Mouse (Mus musculus) neural tube, embryonic 12.5 days (tissue): ENCODE results near the gene Saxo2. TPM values are rescaled to one million over a fixed set of nuclear protein-coding genes. Genes with fewer than 3 reads are reported as not detected.

ENCODE experiments used
- ATAC-seq: fragments of 200-750 bp; cut with Nextera tagmentation; 2 replicates; pipeline ENCODE4 v1.8.0; 2017; ENCODE audit warnings: low read depth, mild to moderate bottlenecking, moderate TSS enrichment, moderate library complexity; ENCODE audit not compliant: low FRiP score
- H3K27ac ChIP-seq: fragments of 300-500 bp; sonication (generic); 2 replicates; pipeline ENCODE4 v1.5.1; 2016
- H3K27me3 ChIP-seq: fragments of 300-500 bp; sonication (generic); replicated peaks from 2 replicates; pipeline ENCODE4 v1.6.1; 2016; ENCODE audit warnings: mild to moderate bottlenecking
- H3K36me3 ChIP-seq: fragments of 300-500 bp; sonication (generic); 2 replicates; pipeline ENCODE4 v1.6.1; 2016; ENCODE audit warnings: mild to moderate bottlenecking
- H3K4me1 ChIP-seq: fragments of 300-500 bp; sonication (generic); 2 replicates; pipeline ENCODE4 v1.6.1; 2016
- H3K4me2 ChIP-seq: fragments of 300-500 bp; sonication (generic); replicated peaks from 2 replicates; pipeline ENCODE4 v1.6.1; 2016; ENCODE audit warnings: mild to moderate bottlenecking
- H3K4me3 ChIP-seq: fragments of 300-500 bp; sonication (generic); 2 replicates; pipeline ENCODE4 v1.5.1; 2016
- H3K9ac ChIP-seq: fragments of 300-500 bp; sonication (generic); 2 replicates; pipeline ENCODE4 v1.6.1; 2016; ENCODE audit warnings: mild to moderate bottlenecking
- H3K9me3 ChIP-seq: fragments of 300-500 bp; sonication (generic); 2 replicates; pipeline ENCODE4 v1.6.1; 2016; ENCODE audit warnings: mild to moderate bottlenecking
- WGBS: fragments of 180-500 bp; shearing (Covaris S2); methylation state at CpG from one replicate; pipeline ENCODE4 v1.1.7; 2016; 5-methylcytosine and 5-hydroxymethylcytosine counted together
- polyA plus RNA-seq: library from polyadenylated mRNA; unstranded; fragments of >200 nt; fragmentation: Nextera tagmentation; extraction: Ambion mirVana; gene quantifications from 2 replicates; pipeline ENCODE4 v1.2.1, GENCODE M21; 2016

The Saxo2 gene
- polyA plus RNA-seq, 1 experiment from 2014 or later: 12.7 TPM

DNA sequence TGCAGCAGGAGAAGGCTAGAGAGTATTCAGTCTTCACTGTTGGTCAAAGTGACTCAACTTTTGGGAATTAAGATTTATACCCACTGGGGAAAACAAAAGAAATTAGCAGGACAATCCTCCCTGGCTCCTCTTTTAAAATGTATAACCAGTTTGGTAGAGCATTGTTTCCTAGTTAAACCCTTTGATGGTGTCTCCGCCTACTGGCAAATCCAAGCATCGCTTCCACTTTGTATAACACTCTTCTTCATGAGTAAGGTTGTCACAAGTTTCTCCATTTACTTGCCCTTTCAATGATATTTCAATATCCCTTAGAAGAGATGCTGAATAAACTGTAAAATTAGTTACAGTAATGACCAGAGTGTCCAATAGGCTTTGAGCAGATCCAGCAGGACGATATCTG is 38.7 kb downstream of the Saxo2 start:
- no peak overlapping the region for H3K4me3 ChIP-seq
- no peak overlapping the region for H3K27ac ChIP-seq
- H3K27me3 ChIP-seq: no peaks in the 10 kb centered on the region
- H3K9ac ChIP-seq: no peak overlapping the region
- H3K9me3 ChIP-seq: no peaks in the 10 kb centered on the region
- no peaks in the 10 kb centered on the region for H3K36me3 ChIP-seq
- no peaks in the 10 kb centered on the region for H3K4me1 ChIP-seq
- 68% methylated on average over 3 of the region's 3 CpGs for WGBS
- H3K4me2 ChIP-seq: no peak overlapping the region
- ATAC-seq: no peak

DNA sequence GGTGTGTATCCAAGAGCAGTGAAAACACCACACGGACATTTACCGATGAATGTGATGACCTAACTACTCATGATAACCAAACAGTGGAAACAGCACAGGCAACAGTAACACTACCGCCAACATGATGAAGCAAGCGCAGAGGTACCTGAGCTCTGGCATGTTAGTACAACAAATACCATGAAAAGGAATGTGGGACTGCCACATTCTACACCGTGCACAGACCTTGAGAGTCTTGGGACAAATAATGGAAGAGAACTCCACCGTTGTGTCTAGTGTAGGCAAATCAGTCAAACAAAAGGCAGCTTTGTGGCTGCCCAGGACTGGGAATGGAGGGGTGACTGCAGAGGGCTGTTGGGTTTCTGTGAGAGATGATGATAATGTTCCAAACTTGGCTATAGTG is 42.9 kb downstream of the Saxo2 start:
- Histone ChIP-seq H3K4me2 (no peak overlapping the region), H3K36me3 (no peaks in the 10 kb centered on the region), H3K9ac (no peak overlapping the region), H3K4me1 (no peaks in the 10 kb centered on the region), H3K4me3 (no peak overlapping the region), H3K27ac (no peak overlapping the region), H3K9me3 (no peaks in the 10 kb centered on the region), H3K27me3 (no peaks in the 10 kb centered on the region)
- 85% methylated on average over 6 of the region's 6 CpGs for WGBS
- ATAC-seq: no peak

- H3K27ac ChIP-seq: no peak overlapping the region
- no peak overlapping the region for H3K9ac ChIP-seq
- ATAC-seq: no peak
- no peaks in the 10 kb centered on the region for H3K27me3 ChIP-seq
- WGBS: 79% methylated on average over 4 of the region's 4 CpGs
- H3K9me3 ChIP-seq: no peaks in the 10 kb centered on the region
- no peak overlapping the region for H3K4me3 ChIP-seq
- H3K4me1 ChIP-seq: no peaks in the 10 kb centered on the region
- no peak overlapping the region for H3K4me2 ChIP-seq
- no peaks in the 10 kb centered on the region for H3K36me3 ChIP-seq
Observed at GRCm38 (mm10) chr7:82602008-82602407, 46.3 kb downstream of the Saxo2 start.

GRCm38 (mm10) chr7:82590931-82591330 is 57.4 kb downstream of the Saxo2 start:
- no peak for ATAC-seq
- no peak overlapping the region for H3K9ac ChIP-seq
- no peak overlapping the region for H3K4me2 ChIP-seq
- 83% methylated on average over 6 of the region's 6 CpGs for WGBS
- no peak overlapping the region for H3K4me3 ChIP-seq
- no peaks in the 10 kb centered on the region for H3K36me3 ChIP-seq
- no peaks in the 10 kb centered on the region for H3K4me1 ChIP-seq
- H3K9me3 ChIP-seq: no peaks in the 10 kb centered on the region
- H3K27me3 ChIP-seq: no peaks in the 10 kb centered on the region
- H3K27ac ChIP-seq: no peak overlapping the region

Other genes starting within 250 kb of the Saxo2 start
- gene Efl1, start 86 bp upstream of the Saxo2 start, polyA plus RNA-seq: 19.0 and 21.0 TPM in 2 replicates
- gene Mex3b, start 218.8 kb upstream of the Saxo2 start, polyA plus RNA-seq: 42.9 and 44.0 TPM in 2 replicates